Mouse (Mus musculus): Measurements from ENCODE around the gene Gzmd. TPM values are rescaled to one million over a fixed set of nuclear protein-coding genes. Genes with fewer than 3 reads are reported as not detected.

The Gzmd gene
- total and polyA plus RNA-seq, 3 experiments: not detected

- intact Hi-C loops (cut with DNase I): no loop called here
- no peaks in the 10 kb centered on the region for H3K27me3 ChIP-seq (ENCODE audit: control insufficient read depth, insufficient read depth, low read length)
- H3K36me3 ChIP-seq (ENCODE audit: control insufficient read depth, insufficient read depth, low read length): no peaks in the 10 kb centered on the region
- no peak overlapping the region for H3K4me3 ChIP-seq
- DNase-seq: no peak
- no peaks in the 10 kb centered on the region for H3K79me2 ChIP-seq (replicated peaks; ENCODE audit: control insufficient read depth, insufficient read depth, low read length)
- TF ChIP-seq EP300 (IDR thresholded peaks at IDR 0.05; ENCODE audit: insufficient read depth, low read depth, low read length) (no peak), POLR2A (IDR thresholded peaks at IDR 0.05; ENCODE audit: insufficient read depth, low read depth, low read length) (no peak)
- no peak overlapping the region for H3K9ac ChIP-seq (ENCODE audit: low read depth, low read length)
- WGBS: 67% methylated on average over 13 of the region's 13 CpGs
- no peak overlapping the region for H3K27ac ChIP-seq
- H3K4me1 ChIP-seq (ENCODE audit: control insufficient read depth, insufficient read depth, low read length): no peaks in the 10 kb centered on the region
Observed at GRCm38 (mm10) chr14:56105447-56106180, 26.8 kb downstream of the Gzmd start.

DNA sequence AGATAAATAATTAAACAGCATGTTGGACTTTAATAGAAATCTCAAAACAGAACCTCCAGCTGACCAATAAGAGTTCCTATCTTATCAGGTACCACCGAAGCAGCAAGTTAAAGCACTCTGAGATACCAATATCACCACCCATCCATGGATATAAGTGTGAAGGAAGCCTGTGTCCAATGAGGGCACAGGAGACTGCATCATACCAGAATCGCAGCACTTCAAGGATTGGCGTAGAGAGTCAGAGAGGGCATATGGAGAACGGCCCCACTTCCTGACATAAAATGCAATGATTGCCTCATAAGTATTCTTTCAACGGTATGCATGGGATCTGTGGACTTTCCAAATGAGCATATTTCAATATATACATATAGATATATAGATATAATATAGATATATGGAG, 27.4 kb downstream of the Gzmd start:
- no peak overlapping the region for H3K9ac ChIP-seq (ENCODE audit: low read depth, low read length)
- no peaks in the 10 kb centered on the region for H3K36me3 ChIP-seq (ENCODE audit: control insufficient read depth, insufficient read depth, low read length)
- no peak overlapping the region for H3K27ac ChIP-seq
- TF ChIP-seq POLR2A (IDR thresholded peaks at IDR 0.05; ENCODE audit: insufficient read depth, low read depth, low read length) (no peak), CTCF (IDR thresholded peaks at IDR 0.05) (no peak), EP300 (IDR thresholded peaks at IDR 0.05; ENCODE audit: insufficient read depth, low read depth, low read length) (no peak)
- no peak for DNase-seq
- intact Hi-C loops (cut with DNase I): no loop called here
- WGBS: 65% methylated on average over 5 of the region's 5 CpGs
- no peak overlapping the region for H3K4me3 ChIP-seq
- no peaks in the 10 kb centered on the region for H3K4me1 ChIP-seq (ENCODE audit: control insufficient read depth, insufficient read depth, low read length)
- H3K79me2 ChIP-seq (replicated peaks; ENCODE audit: control insufficient read depth, insufficient read depth, low read length): no peaks in the 10 kb centered on the region
- no peaks in the 10 kb centered on the region for H3K27me3 ChIP-seq (ENCODE audit: control insufficient read depth, insufficient read depth, low read length)

DNA sequence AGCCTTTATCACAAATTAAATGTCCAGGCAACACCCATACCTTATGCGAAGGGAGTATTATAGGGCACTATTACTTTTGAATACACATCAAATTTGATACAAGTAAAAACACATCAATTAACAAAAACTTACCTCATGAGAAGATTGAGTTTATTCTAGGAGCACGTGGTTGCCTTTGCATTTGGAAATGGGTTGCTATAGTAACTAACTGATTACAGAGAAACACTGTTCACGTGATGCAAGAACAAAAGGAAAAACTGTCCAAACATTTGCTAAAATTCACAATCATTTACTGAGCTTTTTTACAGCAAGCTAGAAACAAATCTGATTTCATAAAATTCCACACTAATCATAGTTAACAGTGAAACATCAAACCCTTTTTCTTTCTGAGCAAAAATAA, 29.0 kb downstream of the Gzmd start:
- Histone ChIP-seq H3K4me1 (ENCODE audit: control insufficient read depth, insufficient read depth, low read length) (no peaks in the 10 kb centered on the region), H3K4me3 (no peak overlapping the region), H3K79me2 (replicated peaks; ENCODE audit: control insufficient read depth, insufficient read depth, low read length) (no peaks in the 10 kb centered on the region), H3K9ac (ENCODE audit: low read depth, low read length) (no peak overlapping the region), H3K27ac (no peak overlapping the region), H3K36me3 (ENCODE audit: control insufficient read depth, insufficient read depth, low read length) (no peaks in the 10 kb centered on the region), H3K27me3 (ENCODE audit: control insufficient read depth, insufficient read depth, low read length) (no peaks in the 10 kb centered on the region)
- no peak for DNase-seq
- no peak for TF ChIP-seq POLR2A (IDR thresholded peaks at IDR 0.05; ENCODE audit: insufficient read depth, low read depth, low read length)
- TF ChIP-seq EP300 (IDR thresholded peaks at IDR 0.05; ENCODE audit: insufficient read depth, low read depth, low read length): no peak
- TF ChIP-seq CTCF (IDR thresholded peaks at IDR 0.05): no peak
- 60% methylated on average over 3 of the region's 3 CpGs for WGBS
- intact Hi-C loops (cut with DNase I): no loop called here

- WGBS: 36% methylated on average over 10 of the region's 10 CpGs
- H3K27me3 ChIP-seq (ENCODE audit: control insufficient read depth, insufficient read depth, low read length): no peaks in the 10 kb centered on the region
- H3K4me3 ChIP-seq: no peak within 1 kb of the TSS
- no peak for TF ChIP-seq POLR2A (IDR thresholded peaks at IDR 0.05; ENCODE audit: insufficient read depth, low read depth, low read length)
- no peak for TF ChIP-seq CTCF (IDR thresholded peaks at IDR 0.05)
- TF ChIP-seq EP300 (IDR thresholded peaks at IDR 0.05; ENCODE audit: insufficient read depth, low read depth, low read length): no peak
- H3K4me1 ChIP-seq (ENCODE audit: control insufficient read depth, insufficient read depth, low read length): no peaks in the 10 kb centered on the region
- no peaks in the 10 kb centered on the region for H3K36me3 ChIP-seq (ENCODE audit: control insufficient read depth, insufficient read depth, low read length)
- no peak within 1 kb of the TSS for H3K27ac ChIP-seq
- H3K9ac ChIP-seq (ENCODE audit: low read depth, low read length): no peak within 1 kb of the TSS
- DNase-seq: no peak
- H3K79me2 ChIP-seq (replicated peaks; ENCODE audit: control insufficient read depth, insufficient read depth, low read length): no peaks in the 10 kb centered on the region
- intact Hi-C loops (cut with DNase I): no loop called here
Observed at GRCm38 (mm10) chr14:56102386-56102785, 30.0 kb downstream of the Gzmd start, which contains the start of gene Ctsg. TSS of gene Ctsg (minus strand) at chr14:56102574.

DNA sequence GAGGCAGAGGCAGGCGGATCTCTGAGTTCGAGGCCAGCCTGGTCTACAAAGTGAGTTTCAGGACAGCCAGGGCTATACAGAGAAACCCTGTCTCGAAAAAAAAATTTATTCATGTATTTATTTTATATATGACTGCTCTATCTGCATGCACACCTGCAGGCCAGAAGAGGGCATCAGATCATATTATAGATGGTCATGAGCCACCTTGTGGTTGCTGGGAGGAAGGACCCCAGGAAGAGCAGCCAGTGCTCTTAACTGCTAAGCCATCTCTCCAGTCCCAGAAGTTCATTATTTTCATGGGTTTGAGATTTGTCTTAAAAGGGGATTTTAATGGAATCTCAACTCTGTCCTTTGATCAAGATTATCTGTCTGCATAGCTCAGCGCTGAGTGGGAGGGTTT, 33.5 kb downstream of the Gzmd start:
- no peak overlapping the region for H3K27ac ChIP-seq
- H3K9ac ChIP-seq (ENCODE audit: low read depth, low read length): no peak overlapping the region
- no peaks in the 10 kb centered on the region for H3K79me2 ChIP-seq (replicated peaks; ENCODE audit: control insufficient read depth, insufficient read depth, low read length)
- no peaks in the 10 kb centered on the region for H3K36me3 ChIP-seq (ENCODE audit: control insufficient read depth, insufficient read depth, low read length)
- TF ChIP-seq POLR2A (IDR thresholded peaks at IDR 0.05; ENCODE audit: insufficient read depth, low read depth, low read length) (no peak), CTCF (IDR thresholded peaks at IDR 0.05) (peak; percentile 45)
- H3K4me1 ChIP-seq (ENCODE audit: control insufficient read depth, insufficient read depth, low read length): no peaks in the 10 kb centered on the region
- DNase-seq: no peak
- H3K4me3 ChIP-seq: no peak overlapping the region
- H3K27me3 ChIP-seq (ENCODE audit: control insufficient read depth, insufficient read depth, low read length): no peaks in the 10 kb centered on the region
- WGBS: 78% methylated on average over 4 of the region's 4 CpGs
- intact Hi-C loops (cut with DNase I): no loop called here

- no peaks in the 10 kb centered on the region for H3K27me3 ChIP-seq (ENCODE audit: control insufficient read depth, insufficient read depth, low read length)
- 17% methylated on average over 1 of the region's 1 CpGs for WGBS
- H3K79me2 ChIP-seq (replicated peaks; ENCODE audit: control insufficient read depth, insufficient read depth, low read length): no peaks in the 10 kb centered on the region
- no peaks in the 10 kb centered on the region for H3K4me1 ChIP-seq (ENCODE audit: control insufficient read depth, insufficient read depth, low read length)
- TF ChIP-seq POLR2A (IDR thresholded peaks at IDR 0.05; ENCODE audit: insufficient read depth, low read depth, low read length) (no peak), EP300 (IDR thresholded peaks at IDR 0.05; ENCODE audit: insufficient read depth, low read depth, low read length) (no peak), CTCF (IDR thresholded peaks at IDR 0.05) (no peak)
- H3K36me3 ChIP-seq (ENCODE audit: control insufficient read depth, insufficient read depth, low read length): no peaks in the 10 kb centered on the region
- no peak for DNase-seq
- no peak overlapping the region for H3K9ac ChIP-seq (ENCODE audit: low read depth, low read length)
- H3K4me3 ChIP-seq: no peak overlapping the region
- no peak overlapping the region for H3K27ac ChIP-seq
- intact Hi-C loops (cut with DNase I): no loop called here
Observed at GRCm38 (mm10) chr14:56097597-56097996, 34.8 kb downstream of the Gzmd start.

Measured in heart, adult 2 months (tissue).